Mouse (Mus musculus) c-Kit-negative CD71-positive TER-119-positive erythroid progenitor cells, embryonic 14.5 days (primary cell): ENCODE results near the gene Rnase9.
"Not testable (repeated sequence)": the region's sequence is repeated elsewhere in the genome, so short reads cannot be mapped to it uniquely, and the experiment has no call there.

Experiments
- DNase-seq: peaks from one replicate; pipeline ENCODE4 v3.0.0-alpha.2; 2013; ENCODE audit warnings: low read depth, low spot score

The Rnase9 gene

GRCm38 (mm10) chr14:51050063-51050462, 8.4 kb upstream of the Rnase9 start, which contains the start of gene Rnase11:
Rnase11 (minus strand) TSS chr14:51050163.
- DNase-seq: no peak

GRCm38 (mm10) chr14:51047846-51048245, 6.2 kb upstream of the Rnase9 start:
- no peak for DNase-seq

- DNase-seq: no peak
Measured at GRCm38 (mm10) chr14:51036214-51036613, 5.5 kb downstream of the Rnase9 start.

GRCm38 (mm10) chr14:51035206-51035605, 6.5 kb downstream of the Rnase9 start:
- no peak for DNase-seq

- no peak for DNase-seq
Measured at GRCm38 (mm10) chr14:51027387-51028155, 14.1 kb downstream of the Rnase9 start.

- peak; percentile 53 for DNase-seq
Measured at GRCm38 (mm10) chr14:51026391-51027133, 15.1 kb downstream of the Rnase9 start.

- DNase-seq: no peak
Measured at GRCm38 (mm10) chr14:51024820-51025219, 16.8 kb downstream of the Rnase9 start.

- no peak for DNase-seq
Measured at GRCm38 (mm10) chr14:51023457-51023856, 18.2 kb downstream of the Rnase9 start.

GRCm38 (mm10) chr14:51017256-51017655, 24.4 kb downstream of the Rnase9 start:
- no peak for DNase-seq

- DNase-seq: no peak
Measured at GRCm38 (mm10) chr14:51015780-51016179, 25.9 kb downstream of the Rnase9 start.

- not testable (repeated sequence) for DNase-seq
Measured at GRCm38 (mm10) chr14:51014724-51015123, 26.9 kb downstream of the Rnase9 start.

GRCm38 (mm10) chr14:51009572-51009971, 32.1 kb downstream of the Rnase9 start:
- no peak for DNase-seq

GRCm38 (mm10) chr14:51008781-51009180, 32.9 kb downstream of the Rnase9 start:
- no peak for DNase-seq

- DNase-seq: no peak
Measured at GRCm38 (mm10) chr14:51007914-51008713, 33.6 kb downstream of the Rnase9 start.

GRCm38 (mm10) chr14:51007152-51007801, 34.4 kb downstream of the Rnase9 start, which contains the start of gene Rnase10:
Rnase10 (plus strand) TSS chr14:51007751.
- DNase-seq: no peak

GRCm38 (mm10) chr14:50997999-50998666, 43.5 kb downstream of the Rnase9 start:
- no peak for DNase-seq

GRCm38 (mm10) chr14:50997088-50997487, 44.6 kb downstream of the Rnase9 start:
- no peak for DNase-seq

- DNase-seq: no peak
Measured at GRCm38 (mm10) chr14:50991037-50991436, 50.6 kb downstream of the Rnase9 start.
